Mouse (Mus musculus) left cerebral cortex, adult 2 months (tissue): ENCODE data around the gene Nodal. TPM values are rescaled to one million over a fixed set of nuclear protein-coding genes. Genes with fewer than 3 reads are reported as not detected.

ENCODE experiments used
- DNase-seq, 2 experiments: peaks; one replicate each; pipeline ENCODE4 v3.0.0; 2021 to 2022; ENCODE audit warnings: low spot score in 2 of 2, mixed read lengths in 1 of 2; ENCODE audit errors: extremely low spot score in 1 of 2
- H3K27ac ChIP-seq: fragments of 200-600 bp; 2 replicates; pipeline ENCODE4 v1.8.1; 2022
- H3K4me3 ChIP-seq: fragments of 200-600 bp; 2 replicates; pipeline ENCODE4 v1.8.1; 2022
- CTCF ChIP-seq: fragments of 200-600 bp; IDR thresholded peaks from 2 replicates; pipeline ENCODE4 v1.8.1; 2022; ENCODE audit warnings: antibody characterized with exemption, mild to moderate bottlenecking, moderate library complexity
- intact Hi-C: fragments of 180-260 bp; cut with DNase I; formaldehyde crosslinking; loops from one replicate; pipeline ENCODE4 v1.15.1; 2025
- total RNA-seq, 2 experiments: library from RNA; stranded (reverse); gene quantifications; 2 replicates each; pipeline ENCODE4 v1.2.3; 2021

Gene Nodal
- total RNA-seq, 2 experiments from 2014 or later = not detected

DNA sequence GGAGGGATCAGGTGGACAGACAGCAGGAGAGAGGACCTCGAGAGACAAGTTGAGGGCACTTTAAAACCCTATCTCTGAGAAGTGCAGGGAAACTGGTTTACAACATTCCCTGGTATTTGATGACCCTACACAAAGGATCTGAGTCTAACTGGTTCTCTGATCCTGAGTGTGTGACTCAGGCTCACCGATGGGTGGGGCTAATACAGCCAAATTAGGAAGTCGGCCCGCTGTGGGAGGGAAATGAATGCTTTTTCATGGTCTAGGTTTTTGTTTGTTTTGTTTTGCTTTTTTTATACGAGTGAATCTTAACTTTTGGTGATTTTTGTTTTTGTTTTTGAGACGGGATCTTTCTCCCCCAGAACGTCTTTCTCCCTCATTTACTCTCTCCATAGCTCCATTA is 51.1 kb downstream of the Nodal start:
- no peak overlapping the region for H3K27ac ChIP-seq
- no peak overlapping the region for H3K4me3 ChIP-seq
- TF ChIP-seq CTCF = no peak
- no peak for DNase-seq
- intact Hi-C loops = no loop called here

DNA sequence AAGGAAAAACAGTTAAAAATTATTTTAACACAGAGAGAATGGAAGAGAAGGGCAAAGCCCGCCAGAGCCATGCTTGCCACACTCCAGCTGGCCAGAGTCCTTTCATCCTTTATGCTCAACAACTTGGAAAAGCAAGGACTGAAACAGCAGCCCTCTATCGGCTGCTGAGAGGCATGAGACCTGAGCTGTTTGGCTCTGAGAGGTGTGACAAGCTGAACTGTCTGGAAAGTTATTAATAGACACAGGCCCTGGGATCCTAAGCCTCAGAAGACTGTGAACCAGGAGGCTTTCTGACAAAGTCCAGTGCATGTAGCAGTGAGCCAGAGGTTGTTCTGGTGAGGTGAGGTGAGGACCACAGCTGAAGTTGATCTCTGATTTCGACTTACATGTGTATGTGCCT is 55.9 kb downstream of the Nodal start:
- DNase-seq = no peak
- no peak overlapping the region for H3K4me3 ChIP-seq
- no peak overlapping the region for H3K27ac ChIP-seq
- no peak; the same call in 1 of the 2 replicates for TF ChIP-seq CTCF
- intact Hi-C loops = no loop called here

DNA sequence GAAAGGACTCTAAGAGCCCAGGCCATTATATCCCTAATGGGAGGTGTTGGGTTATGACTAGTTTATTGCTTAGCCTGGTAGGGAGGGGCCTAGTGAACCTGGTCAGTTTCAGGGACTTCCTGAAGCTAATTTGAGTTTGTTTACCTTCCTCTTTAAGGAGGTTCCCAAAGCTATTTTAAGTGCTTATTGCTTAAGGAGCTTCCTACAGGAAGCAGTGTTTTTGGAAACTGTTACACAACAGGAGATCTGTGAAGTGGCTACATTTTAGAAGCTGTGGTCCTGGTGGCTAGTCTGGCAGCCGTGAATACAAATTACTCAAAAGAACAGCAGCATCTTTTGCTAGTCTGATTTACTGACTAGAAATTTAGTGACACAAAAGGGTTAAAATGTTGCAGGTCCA is 56.6 kb downstream of the Nodal start:
- intact Hi-C loops = no loop called here
- DNase-seq = no peak
- Histone ChIP-seq H3K4me3 (no peak overlapping the region), H3K27ac (no peak overlapping the region)
- TF ChIP-seq CTCF = no peak

Other genes starting within 250 kb of the Nodal start
- gene Tbata, start 246.0 kb upstream of the Nodal start, total RNA-seq = 1 to 10 TPM in 1 of 2 experiments, under 1 TPM in 1; 0.54 to 1.3 TPM
- gene Adamts14, start 144.5 kb upstream of the Nodal start, total RNA-seq = under 1 TPM; 0.20 to 0.30 TPM
- not detected for gene Prf1, start 120.1 kb upstream of the Nodal start, total RNA-seq
- gene Pald1, start 34.4 kb upstream of the Nodal start, total RNA-seq = 1 to 10 TPM; 8.1 to 8.3 TPM
- 10 to 100 TPM; 45.2 to 47.5 TPM for gene Eif4ebp2, start 34.7 kb downstream of the Nodal start, total RNA-seq
- 10 to 100 TPM; 17.6 to 18.2 TPM for gene Lrrc20, start 57.8 kb downstream of the Nodal start, total RNA-seq
- 1 to 10 TPM; 1.9 to 2.2 TPM for gene Npffr1, start 177.5 kb downstream of the Nodal start, total RNA-seq
- 100 to 1,000 TPM; 100 to 115 TPM for gene Ppa1, start 230.6 kb downstream of the Nodal start, total RNA-seq